Mouse (Mus musculus) kidney, postnatal 10 days (tissue): ENCODE measurements around the gene Zfp949.
"Not testable (repeated sequence)": the region's sequence is repeated elsewhere in the genome, so short reads cannot be mapped to it uniquely, and the experiment has no call there.

Experiments used
- DNase-seq: peaks from one replicate; pipeline ENCODE4 v3.0.0; 2021; ENCODE audit warnings: mixed read lengths

Zfp949 gene

DNA sequence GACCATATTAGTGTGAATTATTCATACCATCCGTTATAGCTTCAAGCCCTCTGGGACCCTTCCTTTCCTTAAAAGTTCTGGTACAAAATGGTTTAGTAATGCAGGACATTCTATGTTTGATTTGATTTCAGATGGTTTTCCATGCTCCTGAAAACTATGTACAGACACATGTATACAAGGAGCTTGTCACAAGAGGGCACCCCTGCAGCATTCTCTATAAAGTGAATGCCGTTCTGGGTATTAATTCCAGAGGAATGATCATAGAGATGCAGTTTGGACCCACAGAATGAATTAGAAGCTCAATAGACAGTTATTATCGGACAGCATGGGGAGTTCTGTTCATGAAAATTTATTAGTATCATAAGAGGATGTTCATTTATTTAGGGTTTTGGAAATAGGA, 2.3 kb upstream of the Zfp949 start:
- peak; percentile 60 for DNase-seq

GRCm38 (mm10) chr9:88546166-88546565, 1.7 kb upstream of the Zfp949 start:
- DNase-seq = peak; percentile 54

GRCm38 (mm10) chr9:88546657-88547056, 1.2 kb upstream of the Zfp949 start:
- no peak for DNase-seq

- peak; percentile 47 for DNase-seq
Observed at GRCm38 (mm10) chr9:88547270-88547669, 550 bp upstream of the Zfp949 start.

- no peak for DNase-seq
Observed at GRCm38 (mm10) chr9:88548614-88548945, 760 bp downstream of the Zfp949 start.

DNA sequence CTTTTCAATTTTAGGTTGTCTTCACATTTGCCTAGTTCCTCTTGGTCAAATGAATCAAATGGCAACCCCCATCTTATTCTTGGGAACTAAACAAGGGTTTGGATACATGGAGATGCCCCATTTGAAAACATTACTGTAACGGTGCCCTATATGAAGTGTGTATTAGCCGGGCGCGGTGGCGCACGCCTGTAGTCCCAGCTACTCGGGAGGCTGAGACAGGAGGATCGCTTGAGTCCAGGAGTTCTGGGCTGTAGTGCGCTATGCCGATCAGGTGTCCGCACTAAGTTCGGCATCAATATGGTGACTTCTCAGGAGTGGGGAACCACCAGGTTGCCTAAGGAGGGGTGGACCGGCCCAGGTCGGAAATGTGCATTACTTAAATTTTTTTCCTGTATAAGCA, 5.3 kb downstream of the Zfp949 start:
- DNase-seq = no peak

DNA sequence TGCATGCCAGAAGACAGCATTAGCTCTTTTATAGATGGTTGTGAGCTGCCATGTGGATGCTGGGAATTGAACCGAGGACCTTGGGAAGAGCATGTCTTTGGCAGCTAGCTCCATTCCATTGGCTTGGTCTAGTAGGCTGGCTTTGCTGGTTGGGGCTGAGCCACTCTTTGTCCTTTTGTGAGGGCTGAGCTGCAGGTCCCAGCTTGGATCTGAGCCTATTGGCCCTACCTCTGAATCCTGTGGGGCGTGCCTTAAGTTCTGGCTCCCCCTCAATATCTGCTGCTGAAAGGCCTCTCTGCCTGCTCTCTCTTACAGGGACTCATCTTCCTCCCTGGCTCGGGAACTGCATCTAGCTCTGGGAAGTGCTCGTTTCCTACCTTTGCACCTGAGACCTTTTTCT, 10.3 kb downstream of the Zfp949 start:
- DNase-seq = no peak

- not testable (repeated sequence) for DNase-seq
Observed at GRCm38 (mm10) chr9:88561476-88561875, 13.7 kb downstream of the Zfp949 start.

GRCm38 (mm10) chr9:88570471-88570870, 22.7 kb downstream of the Zfp949 start:
- DNase-seq = not testable (repeated sequence)

DNA sequence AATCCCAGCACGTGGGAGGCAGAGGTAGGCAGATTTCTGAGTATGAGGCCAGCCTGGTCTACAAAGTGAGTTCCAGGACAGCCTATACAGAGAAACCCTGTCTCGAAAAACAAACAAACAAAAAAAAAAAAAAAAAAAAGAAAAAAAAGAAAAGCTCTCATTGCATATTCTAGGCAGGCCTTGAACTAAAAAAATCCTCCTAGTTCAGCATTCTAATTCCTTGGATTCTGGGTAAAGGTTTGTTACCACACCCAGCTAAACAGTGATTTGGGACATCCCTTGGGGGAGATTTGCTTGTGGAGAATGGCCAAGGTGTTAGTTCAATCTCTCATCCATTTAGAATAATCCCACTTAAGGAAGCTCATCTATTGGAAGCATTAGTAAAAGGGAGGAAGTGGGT, 32.8 kb downstream of the Zfp949 start, which contains the start of gene Trim43a:
Gene Trim43a (plus strand): TSS at position 301 of the 400 bp plus-strand sequence.
- DNase-seq = not testable (repeated sequence)

DNA sequence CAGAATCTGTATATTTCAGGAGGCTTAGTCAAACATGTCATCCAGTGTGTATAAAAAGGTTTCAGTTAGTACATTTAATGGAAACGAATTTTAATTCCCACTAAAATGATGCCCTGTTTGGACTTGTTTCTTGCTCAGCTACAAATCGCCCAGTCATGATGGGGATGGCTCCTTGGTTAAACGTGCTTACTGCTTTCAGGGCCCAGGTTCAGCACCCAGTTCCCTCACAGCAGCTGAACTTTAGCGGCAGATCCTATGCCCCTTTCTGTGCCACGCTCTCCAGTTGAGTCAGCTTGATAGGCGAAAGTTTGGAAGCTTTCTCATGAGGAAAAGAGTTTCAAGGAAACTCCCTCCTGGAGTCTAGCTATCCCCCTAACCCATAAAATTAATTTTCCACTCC, 45.9 kb downstream of the Zfp949 start:
- DNase-seq = not testable (repeated sequence)

GRCm38 (mm10) chr9:88599206-88600162, 51.7 kb downstream of the Zfp949 start:
- DNase-seq = peak; percentile 100
